Mouse (Mus musculus) liver, embryonic 14.5 days (tissue): ENCODE results near the gene Dus4l. TPM values are rescaled to one million over a fixed set of nuclear protein-coding genes. Genes with fewer than 3 reads are reported as not detected.
"Not testable (repeated sequence)": the region's sequence is repeated elsewhere in the genome, so short reads cannot be mapped to it uniquely, and the experiment has no call there.

Experiments used
- ATAC-seq: fragments of 200-750 bp; cut with Nextera tagmentation; 2 replicates; pipeline ENCODE4 v1.8.0; 2017; ENCODE audit warnings: moderate number of reproducible peaks, mild to moderate bottlenecking, moderate library complexity; ENCODE audit not compliant: insufficient read depth
- DNase-seq, 3 experiments: peaks; one replicate each; pipeline ENCODE4 v3.0.0-alpha.2; 2012 to 2013; ENCODE audit warnings: low read depth in 3 of 3, low spot score in 3 of 3
- H3K27ac ChIP-seq: fragments of 300-500 bp; sonication (generic); 2 replicates; pipeline ENCODE4 v1.5.1; 2014; ENCODE audit warnings: moderate library complexity, mild to moderate bottlenecking, control low read depth, inconsistent platforms
- H3K27me3 ChIP-seq: fragments of 300-500 bp; sonication (generic); 2 replicates; pipeline ENCODE4 v1.6.1; 2014; ENCODE audit warnings: mild to moderate bottlenecking, low read length, moderate library complexity; ENCODE audit not compliant: control insufficient read depth, insufficient read depth
- H3K36me3 ChIP-seq: fragments of 300-500 bp; sonication (generic); replicated peaks from 2 replicates; pipeline ENCODE4 v1.6.1; 2014; ENCODE audit warnings: low read depth; ENCODE audit not compliant: control insufficient read depth, insufficient read depth
- H3K4me1 ChIP-seq, 2 experiments: fragments of 200-500 bp in 1 of 2; fragments of 300-500 bp in 1 of 2; sonication (generic) in 1 of 2; replicated peaks; 2 replicates each; pipeline ENCODE4 v1.6.1; 2012 to 2014; ENCODE audit warnings: antibody characterized with exemption in 1 of 2, inconsistent platforms in 1 of 2, low read length in 1 of 2; ENCODE audit not compliant: control insufficient read depth in 2 of 2, insufficient read depth in 2 of 2
- H3K4me2 ChIP-seq: fragments of 300-500 bp; sonication (generic); 2 replicates; pipeline ENCODE4 v1.6.1; 2014; ENCODE audit warnings: low read depth, mild to moderate bottlenecking, control low read depth, moderate library complexity
- H3K4me3 ChIP-seq, 2 experiments: fragments of 200-500 bp in 1 of 2; fragments of 300-500 bp in 1 of 2; sonication (generic) in 1 of 2; 2 replicates each; pipeline ENCODE4 v1.5.1; 2012 to 2014; ENCODE audit warnings: low read depth in 2 of 2, low read length in 2 of 2, mild to moderate bottlenecking in 2 of 2, control low read depth in 1 of 2, inconsistent platforms in 1 of 2, moderate library complexity in 1 of 2; ENCODE audit not compliant: insufficient read depth in 1 of 2
- H3K9ac ChIP-seq: fragments of 300-500 bp; sonication (generic); replicated peaks from 2 replicates; pipeline ENCODE4 v1.6.1; 2014; ENCODE audit warnings: mild to moderate bottlenecking, control low read depth, moderate library complexity
- H3K9me3 ChIP-seq: fragments of 300-500 bp; sonication (generic); 2 replicates; pipeline ENCODE4 v1.6.1; 2016; ENCODE audit warnings: low read length, mixed read lengths; ENCODE audit not compliant: control insufficient read depth
- CTCF ChIP-seq: IDR thresholded peaks from 2 replicates; pipeline ENCODE4 v1.5.1; 2016; ENCODE audit warnings: antibody characterized with exemption, low read depth, control low read depth
- EP300 ChIP-seq: IDR thresholded peaks from 2 replicates; pipeline ENCODE4 v1.6.1; 2016; ENCODE audit warnings: antibody characterized with exemption, low read depth
- WGBS: fragments of 180-500 bp; shearing (Covaris S2); extraction: QIAGEN DNeasy Blood & Tissue Kit; methylation state at CpG from one replicate; pipeline ENCODE4 v1.1.7; 2014; ENCODE audit not compliant: insufficient replicate concordance; 5-methylcytosine and 5-hydroxymethylcytosine counted together
- polyA plus RNA-seq, 2 experiments: library from polyadenylated mRNA; depleted of rRNA in 1 of 2; stranded (reverse) in 1 of 2; unstranded in 1 of 2; fragments of >200 nt; fragmentation: Nextera tagmentation in 1 of 2; extraction: Ambion mirVana in 1 of 2; gene quantifications; 2 replicates each; pipeline versions ENCODE4 v1.2.1 to v1.2.3; 2012 to 2014

Gene Dus4l
- polyA plus RNA-seq, 2 experiments: 4.9 to 5.1 TPM

- H3K4me3 ChIP-seq: peak overlapping the region; percentile 1 to 84; a peak in 2 of 4 replicates
- WGBS: 44% methylated on average over 5 of the region's 5 CpGs
Observed at GRCm38 (mm10) chr12:31653611-31654010, 1.0 kb downstream of the Dus4l start.

GRCm38 (mm10) chr12:31635240-31635607, 19.4 kb downstream of the Dus4l start:
- Histone ChIP-seq H3K9me3 (no peaks in the 10 kb centered on the region), H3K9ac (no peak overlapping the region), H3K4me3 (peak overlapping the region in 1 of 2 experiments; percentile 79; a peak in 1 of 4 replicates), H3K4me2 (peak overlapping the region; percentile 85), H3K27ac (no peak overlapping the region), H3K36me3 (no peaks in the 10 kb centered on the region), H3K27me3 (no peaks in the 10 kb centered on the region), H3K4me1 (peaks cover 0 to 9% of the 10 kb centered on the region in 2 experiments; a peak in 2 of 4 replicates)
- ATAC-seq (no peak), DNase-seq (no peak)
- TF ChIP-seq EP300: no peak
- TF ChIP-seq CTCF: no peak
- WGBS: 70% methylated on average over 3 of the region's 3 CpGs

More at GRCm38 (mm10) chr12:31653611-31654010, 1.0 kb downstream of the Dus4l start:
- H3K4me1 ChIP-seq: peaks cover 5 to 6% of the 10 kb centered on the region in 2 experiments; a peak in 3 of 4 replicates
- H3K27ac ChIP-seq: no peak overlapping the region
- no peaks in the 10 kb centered on the region for H3K9me3 ChIP-seq
- H3K27me3 ChIP-seq: no peaks in the 10 kb centered on the region
- DNase-seq (no peak), ATAC-seq (no peak)
- H3K9ac ChIP-seq: no peak overlapping the region; the same call in 1 of the 2 replicates
- TF ChIP-seq EP300: no peak
- TF ChIP-seq CTCF: no peak
- peak overlapping the region; percentile 82 for H3K4me2 ChIP-seq
- H3K36me3 ChIP-seq: no peaks in the 10 kb centered on the region

- WGBS: 1% methylated on average over 73 of the region's 73 CpGs
- TF ChIP-seq EP300 (no peak), CTCF (no peak)
- peak; percentile 95 for ATAC-seq
- Histone ChIP-seq H3K9me3 (no peaks in the 10 kb centered on the region), H3K27ac (peak within 1 kb of the TSS; percentile 58), H3K9ac (peak within 1 kb of the TSS; percentile 89), H3K4me1 (peaks cover 0 to 9% of the 10 kb centered on the region in 2 experiments; a peak in 2 of 4 replicates), H3K4me3 (peak within 1 kb of the TSS; percentile 79 to 81), H3K4me2 (peak within 1 kb of the TSS; percentile 85), H3K27me3 (no peaks in the 10 kb centered on the region), H3K36me3 (no peaks in the 10 kb centered on the region)
- DNase-seq: peak; percentile 61 to 66 (median 63)
Observed at GRCm38 (mm10) chr12:31634343-31635239, 20.0 kb downstream of the Dus4l start, which contains the start of gene Bcap29. Gene Bcap29, minus strand, starts transcription at chr12:31634658.

GRCm38 (mm10) chr12:31633970-31634342, 20.7 kb downstream of the Dus4l start:
- no peaks in the 10 kb centered on the region for H3K36me3 ChIP-seq
- peaks cover 0 to 9% of the 10 kb centered on the region in 2 experiments; a peak in 2 of 4 replicates for H3K4me1 ChIP-seq
- 2% methylated on average over 13 of the region's 13 CpGs for WGBS
- peak overlapping the region; percentile 79 to 81 for H3K4me3 ChIP-seq
- H3K9me3 ChIP-seq: no peaks in the 10 kb centered on the region
- peak overlapping the region; percentile 58 for H3K27ac ChIP-seq
- peak overlapping the region; percentile 89 for H3K9ac ChIP-seq
- DNase-seq: peak in 1 of 3 experiments; percentile 24
- no peak for TF ChIP-seq EP300
- TF ChIP-seq CTCF: no peak
- H3K4me2 ChIP-seq: peak overlapping the region; percentile 85
- ATAC-seq: peak; percentile 59
- H3K27me3 ChIP-seq: no peaks in the 10 kb centered on the region

- not testable (repeated sequence) for H3K4me1 ChIP-seq, H3K4me2 ChIP-seq, H3K27ac ChIP-seq, DNase-seq, H3K9ac ChIP-seq, H3K27me3 ChIP-seq, ATAC-seq, H3K36me3 ChIP-seq, H3K9me3 ChIP-seq, H3K4me3 ChIP-seq
- WGBS: 75% methylated on average over 9 of the region's 9 CpGs
Observed at GRCm38 (mm10) chr12:31628396-31628795, 26.2 kb downstream of the Dus4l start.
